Mouse (Mus musculus): ENCODE measurements around the gene Clock. TPM values are rescaled to one million over a fixed set of nuclear protein-coding genes. Genes with fewer than 3 reads are reported as not detected.

The Clock gene
- 10 to 100 TPM; 27.2 to 34.1 TPM for total RNA-seq (2021)

DNA sequence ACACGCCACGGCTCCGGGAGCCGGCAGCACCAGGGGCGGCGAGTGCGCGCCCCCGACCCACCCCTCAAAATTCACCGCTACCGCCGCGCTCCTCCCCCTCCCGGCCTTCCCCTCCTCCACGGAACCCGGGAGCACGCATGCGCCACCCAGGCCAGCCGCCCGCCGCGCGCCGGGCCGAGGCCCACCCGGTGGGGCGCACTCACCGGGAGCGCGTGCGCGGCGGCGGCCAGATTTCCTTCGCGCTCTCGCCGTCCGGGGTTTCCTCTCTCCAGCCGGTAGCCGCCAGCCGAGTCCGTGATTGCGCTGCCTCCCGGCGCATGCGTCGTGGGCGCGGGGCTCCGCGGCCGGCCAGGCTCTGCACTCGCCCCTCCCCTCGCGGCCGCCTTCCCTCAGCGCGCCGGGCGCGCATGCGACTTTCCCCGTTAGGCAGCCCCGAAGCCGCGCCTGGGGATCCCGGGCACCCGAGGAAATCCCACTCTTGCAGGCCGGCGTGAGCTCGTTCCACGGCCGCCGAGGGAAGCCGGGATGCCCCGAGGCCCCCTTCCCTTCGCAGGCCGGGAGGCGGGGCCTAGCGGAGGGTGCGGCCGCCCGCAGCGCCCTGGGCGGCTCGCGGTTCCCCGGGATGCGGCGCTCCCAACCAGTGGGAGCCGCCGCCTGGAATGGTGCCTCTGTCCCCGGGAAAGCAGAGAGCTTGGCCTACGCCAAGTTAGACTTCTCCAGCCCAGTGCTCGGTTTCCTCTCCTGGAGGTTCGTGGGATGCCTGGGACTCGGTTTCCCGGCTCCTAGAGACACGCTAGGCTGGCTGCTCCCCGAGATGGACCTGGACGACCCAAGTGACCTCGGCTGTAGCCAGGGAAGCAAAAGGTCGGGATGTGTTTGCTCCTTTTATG is at the start of gene Clock:
Gene Clock, minus strand, starts transcription at position 341 of the 890 bp plus-strand sequence.
- intact Hi-C loops (cut with DNase I), result loop anchor here (2.0 to 10.0 kb wide), 3 partner anchors 164 to 430 kb away; partner anchors contain the start of gene Srd5a3
- DNase-seq (ENCODE audit: low spot score), result peak; percentile 84

DNA sequence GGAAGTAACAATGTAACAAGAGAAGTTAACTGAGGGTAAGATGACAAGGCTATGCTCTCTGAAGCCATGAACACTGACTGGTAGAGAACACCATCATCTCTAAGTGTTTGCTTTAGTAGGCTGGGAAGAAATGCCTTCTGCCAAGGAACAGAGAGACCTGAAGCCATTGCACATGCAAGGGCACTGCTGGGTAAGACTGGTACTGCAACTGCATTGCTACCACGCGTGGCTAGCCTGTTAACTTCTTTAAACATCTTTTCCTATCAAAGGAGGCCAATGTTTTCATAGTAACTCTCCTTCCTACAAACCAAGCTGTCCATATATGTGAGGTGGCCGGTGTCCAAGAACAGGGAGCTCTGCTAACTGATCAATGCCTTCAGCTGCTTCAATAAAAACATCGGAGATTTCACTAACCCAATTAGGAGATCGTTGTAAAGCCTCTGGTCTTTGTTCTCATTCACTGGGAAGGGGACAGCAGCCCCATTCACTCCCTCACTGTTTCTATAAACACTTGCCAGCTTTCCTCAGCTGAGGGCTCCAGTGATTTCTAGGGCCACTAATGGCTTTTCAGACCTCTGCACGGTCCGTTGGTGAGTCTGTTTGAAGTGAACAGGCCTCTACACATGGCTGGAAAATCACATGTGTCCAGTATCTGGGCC is 47.5 kb upstream of the Clock start:
- DNase-seq (ENCODE audit: low spot score), result no peak
- intact Hi-C loops (cut with DNase I), result no loop called here

DNA sequence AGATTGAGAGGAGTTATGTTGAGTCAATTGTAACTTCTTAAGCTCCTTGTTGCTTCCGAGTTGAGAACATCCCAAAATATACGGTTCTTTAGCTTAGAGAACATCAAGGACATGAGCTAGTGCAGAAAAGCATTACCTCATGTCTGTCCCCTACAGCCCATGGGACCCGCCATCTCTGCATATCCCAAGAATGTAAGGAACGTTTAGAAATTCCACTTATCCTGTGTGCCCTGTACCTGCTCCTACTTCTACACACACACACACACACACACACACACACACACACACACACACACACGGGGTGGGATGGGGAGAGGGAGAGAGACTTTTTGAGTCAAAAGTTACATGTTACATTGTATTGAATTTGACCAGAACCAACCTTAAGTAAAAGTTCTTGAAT is 46.9 kb upstream of the Clock start:
- no peak for DNase-seq (ENCODE audit: low spot score)
- intact Hi-C loops (cut with DNase I), result no loop called here

DNA sequence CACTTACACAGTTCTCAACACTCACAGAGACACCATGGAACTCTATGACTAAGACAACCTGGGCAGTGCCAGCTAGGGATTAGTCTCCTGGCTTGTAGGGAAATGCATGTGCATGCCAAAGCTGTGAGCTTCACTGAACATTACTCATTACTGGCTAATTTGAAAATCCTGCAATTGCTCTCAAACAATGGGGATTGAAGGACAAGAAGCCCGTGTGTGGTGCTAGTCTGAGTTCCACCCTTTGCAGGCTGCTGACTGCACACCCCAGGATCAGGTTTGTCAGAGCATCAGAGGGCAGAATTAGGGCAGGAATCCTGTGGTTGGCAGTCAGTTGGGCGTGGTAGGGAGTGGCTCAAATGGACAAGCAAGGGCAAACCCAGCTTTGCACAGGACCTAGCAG is 41.5 kb upstream of the Clock start:
- DNase-seq (ENCODE audit: low spot score), result no peak
- intact Hi-C loops (cut with DNase I), result no loop called here

DNA sequence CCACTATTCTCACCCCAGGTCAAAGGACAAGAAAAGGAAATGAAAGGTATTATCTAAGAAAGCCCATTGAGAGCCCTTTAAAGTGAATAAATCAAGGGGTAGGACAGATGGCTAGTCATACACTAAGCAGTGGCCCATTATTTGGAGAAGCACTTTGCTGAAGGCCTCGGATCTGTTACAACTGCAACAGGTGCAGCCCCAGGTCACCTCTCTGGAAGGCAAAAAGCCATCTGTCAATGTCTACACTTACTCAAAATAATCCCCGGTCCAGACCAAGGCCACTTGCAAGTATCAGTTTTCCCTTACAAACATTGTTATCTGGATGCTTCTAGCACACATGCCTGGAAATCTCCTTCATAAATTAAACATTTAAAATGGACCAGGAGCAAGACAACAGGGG is 36.3 kb upstream of the Clock start:
- intact Hi-C loops (cut with DNase I), result no loop called here
- DNase-seq (ENCODE audit: low spot score), result no peak

DNA sequence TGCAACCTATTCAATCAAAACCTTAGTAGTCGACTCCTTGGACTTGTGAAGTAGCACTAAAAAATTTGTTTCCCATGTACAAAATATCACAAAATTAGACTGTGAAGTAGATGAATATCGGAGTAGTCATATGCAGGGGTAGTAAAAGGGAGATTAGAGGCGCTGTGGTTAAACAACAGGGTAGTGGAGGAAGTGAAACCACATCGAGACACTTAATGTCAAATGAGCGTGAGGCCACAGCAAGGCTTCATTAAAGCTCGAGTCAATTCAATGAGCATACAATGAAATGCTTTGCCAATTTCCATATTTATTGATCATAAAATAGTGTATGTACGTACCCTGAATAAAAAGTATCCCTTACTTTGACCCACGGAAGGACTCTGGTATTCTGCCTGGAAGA is 32.5 kb upstream of the Clock start:
- DNase-seq (ENCODE audit: low spot score), result no peak
- intact Hi-C loops (cut with DNase I), result no loop called here

DNA sequence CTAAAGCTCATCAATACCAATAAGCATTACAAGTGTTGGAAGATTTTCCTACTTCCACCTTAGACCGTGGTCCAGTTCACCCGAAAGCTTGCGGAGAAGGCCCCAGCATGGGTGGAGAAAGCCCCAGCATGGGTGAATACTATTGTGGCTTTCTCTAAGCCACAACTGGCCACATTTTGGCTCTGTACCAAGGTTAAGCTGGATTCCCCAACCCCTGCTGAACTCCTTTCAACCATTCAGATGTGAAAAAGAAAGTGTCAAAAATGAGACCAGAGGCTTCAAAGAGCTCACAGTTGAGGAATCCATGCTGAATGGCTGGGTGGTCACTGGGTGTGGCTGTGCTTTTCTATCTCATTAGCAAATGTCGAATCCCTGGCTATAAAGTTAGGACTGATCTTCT is 29.2 kb upstream of the Clock start:
- intact Hi-C loops (cut with DNase I), result no loop called here
- DNase-seq (ENCODE audit: low spot score), result no peak

DNA sequence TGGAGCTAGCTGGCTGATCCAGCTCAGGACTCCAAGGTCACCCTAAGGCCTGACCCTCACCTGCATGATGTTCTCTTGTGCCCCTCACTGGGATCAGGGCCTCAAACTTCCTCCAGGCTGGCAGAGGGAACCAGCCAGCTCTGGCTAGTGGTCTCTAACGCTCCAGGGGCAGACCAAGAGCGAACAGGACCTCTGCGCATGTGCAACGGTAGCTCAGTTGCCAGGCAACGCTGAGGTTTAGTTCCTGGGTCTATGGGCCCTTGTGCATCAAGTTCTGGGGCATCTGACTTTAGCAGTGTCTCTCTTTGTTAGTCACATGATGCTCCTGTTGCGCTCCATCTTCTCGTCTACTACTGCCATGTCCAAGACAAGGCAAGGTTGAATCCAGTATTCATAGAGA is 26.4 kb upstream of the Clock start, which contains the start of gene Pdcl2:
Gene Pdcl2, minus strand, starts transcription at position 204 of the 400 bp plus-strand sequence.
- intact Hi-C loops (cut with DNase I), result no loop called here
- DNase-seq (ENCODE audit: low spot score), result no peak

DNA sequence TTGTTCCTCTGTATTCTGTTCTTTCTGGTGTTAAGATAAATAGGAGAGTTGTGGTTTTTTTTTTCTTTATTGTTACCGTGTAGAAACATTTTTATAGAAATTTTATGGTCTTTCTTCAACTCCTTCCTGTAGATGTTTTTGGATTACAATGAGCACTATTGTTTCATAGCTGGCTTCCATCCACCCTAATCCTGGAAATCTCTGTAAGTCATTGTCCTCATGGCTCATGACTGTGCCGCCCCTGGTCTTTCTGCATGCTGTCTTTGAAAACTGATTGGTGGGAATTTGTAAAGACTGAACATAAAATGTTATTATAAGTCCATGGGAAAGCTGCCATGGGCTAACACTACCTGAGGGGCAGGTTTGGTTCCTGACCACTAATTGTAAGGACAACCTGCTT is 22.7 kb upstream of the Clock start:
- no peak for DNase-seq (ENCODE audit: low spot score)
- intact Hi-C loops (cut with DNase I), result no loop called here

DNA sequence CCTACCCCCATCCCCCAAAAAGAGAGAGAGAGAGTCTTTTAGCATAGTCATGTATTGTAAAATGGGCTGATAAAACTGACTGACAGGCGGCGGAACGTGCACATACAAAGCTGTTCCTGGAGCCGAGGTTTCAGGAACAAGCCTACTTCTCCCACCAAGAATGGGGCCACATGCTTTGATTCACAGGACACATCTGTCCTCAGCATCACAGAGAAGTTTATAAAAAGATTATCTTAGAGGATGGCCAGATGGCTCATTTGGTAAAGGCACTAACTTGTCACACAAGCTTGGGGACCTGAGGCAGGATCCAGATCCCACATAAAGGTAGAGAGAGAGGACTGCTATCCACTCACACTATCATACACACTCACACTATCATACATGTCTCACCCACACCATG is 20.5 kb upstream of the Clock start:
- intact Hi-C loops (cut with DNase I), result no loop called here
- no peak for DNase-seq (ENCODE audit: low spot score)

DNA sequence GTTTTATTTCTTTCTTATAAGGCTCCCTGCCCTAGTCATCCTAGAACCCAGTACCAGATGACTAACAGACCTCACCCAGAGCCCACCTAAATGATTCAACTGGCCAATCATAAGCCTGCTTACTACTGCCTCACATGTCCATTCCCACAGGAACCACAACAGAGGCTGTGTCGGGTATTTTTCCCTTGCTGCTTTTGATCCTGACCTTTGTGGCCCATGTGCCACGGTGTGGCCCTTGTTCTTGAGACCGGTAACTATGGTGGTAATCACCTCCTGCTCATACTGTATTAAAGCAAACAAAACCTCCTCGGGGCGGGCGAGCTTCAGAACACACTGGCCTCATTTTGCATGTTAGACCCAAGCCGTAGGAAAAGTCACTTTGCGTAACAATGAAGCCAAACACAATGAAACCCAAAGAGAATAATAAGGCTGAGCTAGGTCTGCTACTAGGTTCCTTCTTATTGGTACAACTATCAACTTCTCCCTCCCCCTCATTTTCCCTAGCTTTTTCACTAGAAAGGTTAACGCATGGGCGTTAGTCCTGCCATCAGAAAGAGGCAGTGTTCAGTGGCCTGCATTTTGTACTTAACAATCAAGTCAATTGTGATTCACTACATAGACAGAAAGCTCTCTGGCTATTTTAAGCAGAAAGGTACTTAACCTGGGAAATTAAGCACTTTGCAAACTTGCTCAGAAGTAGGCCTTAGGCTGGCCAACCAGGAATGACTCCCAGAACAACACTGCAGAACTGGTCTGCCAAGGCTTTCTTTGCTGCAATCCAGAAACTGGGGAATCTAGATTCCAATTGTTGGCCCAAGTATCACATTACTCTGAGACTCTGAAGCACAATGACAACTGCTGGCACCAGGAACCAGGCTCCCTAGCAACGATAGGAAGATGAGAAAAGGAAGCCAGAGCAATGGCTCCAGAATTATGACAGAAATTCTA is 16.9 kb upstream of the Clock start:
- intact Hi-C loops (cut with DNase I), result no loop called here
- no peak for DNase-seq (ENCODE audit: low spot score)

DNA sequence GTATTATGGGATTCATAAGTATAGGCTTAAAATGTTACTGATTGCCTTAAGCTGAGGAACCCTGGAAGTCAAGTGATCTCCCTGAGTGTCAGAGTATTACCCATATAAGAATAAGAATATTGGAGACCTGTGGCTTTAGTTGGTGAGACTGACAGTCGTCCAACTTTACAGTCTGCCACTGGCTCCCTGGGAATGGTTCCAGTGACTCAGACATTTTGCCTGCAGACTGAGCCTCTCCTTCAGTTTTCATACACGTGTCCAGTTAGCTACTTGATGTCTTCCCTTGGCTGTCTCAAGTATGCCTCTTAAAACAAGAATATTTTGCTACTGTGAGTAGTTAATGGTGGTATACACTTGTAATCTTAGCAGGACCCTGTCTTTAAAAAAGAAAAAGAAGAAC is 3.6 kb upstream of the Clock start:
- intact Hi-C loops (cut with DNase I), result loop anchor here (10.0 kb wide), 1 partner anchor 433 kb away; no protein-coding TSS in a partner anchor
- no peak for DNase-seq (ENCODE audit: low spot score)

DNA sequence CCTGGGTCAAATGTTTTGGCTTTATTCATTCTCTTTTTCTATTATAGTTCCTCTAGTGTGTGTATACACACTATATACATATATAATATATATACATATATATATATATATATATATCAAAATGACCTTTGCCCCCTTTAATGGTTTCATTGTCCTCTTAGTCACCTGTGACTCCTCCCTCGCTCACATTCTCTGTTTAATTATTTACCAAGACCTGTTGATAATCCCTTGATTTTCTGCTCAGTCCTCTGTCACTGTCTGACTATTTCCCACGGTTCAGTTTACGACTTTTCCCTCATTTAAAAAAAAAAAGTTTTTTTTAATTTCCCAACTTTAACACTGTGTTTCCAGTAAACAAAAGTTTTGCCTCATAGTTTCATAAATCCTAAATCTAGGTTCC is 1.7 kb upstream of the Clock start:
- no peak for DNase-seq (ENCODE audit: low spot score)
- intact Hi-C loops (cut with DNase I), result loop anchor here (10.0 kb wide), 1 partner anchor 431 kb away; no protein-coding TSS in a partner anchor

DNA sequence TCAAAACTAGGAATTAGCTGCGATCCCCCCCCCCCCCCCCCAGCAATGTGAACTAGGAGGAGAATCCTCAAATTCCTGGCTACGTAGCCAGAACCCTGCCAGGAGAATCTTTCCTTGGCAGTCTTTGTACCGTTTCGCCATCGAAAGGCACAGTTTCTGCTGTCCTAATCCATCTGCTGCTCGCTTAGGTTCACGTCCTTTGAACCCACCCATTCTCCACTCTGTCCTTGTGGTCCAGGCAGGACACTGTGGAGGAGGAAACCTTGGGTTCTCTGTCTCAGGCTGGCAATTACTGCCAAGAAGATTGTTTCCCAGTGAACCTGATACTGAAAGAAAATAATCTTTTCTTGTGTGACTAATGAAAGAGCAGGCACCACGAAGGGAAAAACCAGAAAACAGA is 1.0 kb upstream of the Clock start:
- DNase-seq (ENCODE audit: low spot score), result no peak
- intact Hi-C loops (cut with DNase I), result loop anchor here (2.0 to 10.0 kb wide), 2 partner anchors 165 to 431 kb away; partner anchors contain the start of gene Srd5a3

DNA sequence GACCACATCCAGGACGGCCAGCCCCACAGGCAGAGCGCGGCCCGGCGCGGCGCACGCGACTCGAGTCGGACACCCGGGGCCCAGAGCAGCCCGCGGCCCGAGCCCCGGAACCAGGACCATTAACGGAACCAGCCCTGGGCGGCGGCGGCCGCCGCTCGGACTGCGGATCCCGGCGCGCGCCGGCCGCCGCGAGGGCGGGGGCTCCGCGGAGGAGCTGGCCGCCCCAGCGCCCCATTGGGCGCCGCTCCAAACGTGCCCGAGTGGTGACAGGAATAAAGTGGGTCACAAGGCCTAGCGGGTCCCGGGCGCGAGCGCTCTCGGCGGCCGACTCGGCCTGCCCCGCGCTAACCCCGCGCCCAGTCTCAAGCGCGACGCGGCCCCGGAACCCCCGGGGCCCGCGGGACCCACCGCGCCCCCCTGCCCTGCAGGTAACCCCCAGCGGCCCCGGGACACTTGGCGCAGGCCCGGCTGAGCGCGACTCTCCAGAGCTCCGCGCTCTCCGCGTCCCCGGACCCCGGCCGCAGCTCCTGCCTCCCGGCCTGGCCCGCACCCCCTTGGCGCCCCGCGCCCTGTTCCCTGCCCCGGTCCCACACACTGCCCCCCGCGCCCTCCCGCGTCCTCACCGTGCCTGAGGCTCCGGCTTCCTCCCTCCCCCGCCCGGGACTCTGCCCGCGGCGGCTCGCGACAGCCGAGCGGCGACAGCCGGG is 694 bp downstream of the Clock start:
- DNase-seq (ENCODE audit: low spot score), result peak; percentile 66
- intact Hi-C loops (cut with DNase I), result loop anchor here (2.0 to 10.0 kb wide), 4 partner anchors 163 to 429 kb away; partner anchors contain the start of genes Cep135 and Srd5a3

DNA sequence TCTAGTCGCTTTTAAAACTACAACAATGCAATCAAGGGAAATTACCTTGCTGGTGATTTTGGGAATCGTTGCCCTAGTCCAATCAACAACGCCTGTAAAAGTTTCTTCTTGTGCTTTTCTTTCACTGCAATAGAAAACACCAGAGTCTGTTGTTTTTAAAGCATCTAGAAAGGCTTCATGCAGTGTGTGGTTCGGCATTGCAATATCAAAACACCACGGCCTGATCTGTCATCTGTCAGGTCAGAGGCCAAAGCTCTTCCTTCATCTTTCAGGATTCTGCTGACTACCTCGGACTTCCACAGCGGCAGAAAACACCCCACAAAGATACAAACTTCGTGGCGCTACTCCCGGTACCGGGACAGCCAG is 1.2 kb downstream of the Clock start:
- DNase-seq (ENCODE audit: low spot score), result no peak
- intact Hi-C loops (cut with DNase I), result loop anchor here (2.0 to 10.0 kb wide), 3 partner anchors 229 to 429 kb away; partner anchors contain the start of gene Cep135

DNA sequence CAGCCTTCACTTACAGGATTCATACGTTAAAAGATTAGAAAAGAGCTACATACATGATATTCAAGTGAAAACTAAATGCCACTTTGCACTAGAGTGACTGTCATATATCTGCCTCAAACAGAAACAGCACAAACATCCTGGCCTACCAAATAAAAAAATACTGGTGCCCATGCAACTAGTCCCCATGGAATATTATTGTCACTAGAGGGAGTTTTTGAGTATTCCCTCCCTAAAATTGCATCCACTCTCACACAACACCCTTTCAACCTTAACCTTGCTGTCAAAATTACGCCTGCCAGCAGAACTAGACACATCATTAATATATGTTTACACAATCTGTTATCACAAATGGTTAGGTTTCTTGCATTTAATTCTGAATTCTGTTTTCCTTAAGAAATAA is 2.6 kb downstream of the Clock start:
- intact Hi-C loops (cut with DNase I), result loop anchor here (2.0 to 10.0 kb wide), 3 partner anchors 230 to 427 kb away; partner anchors contain the start of gene Cep135
- DNase-seq (ENCODE audit: low spot score), result no peak

DNA sequence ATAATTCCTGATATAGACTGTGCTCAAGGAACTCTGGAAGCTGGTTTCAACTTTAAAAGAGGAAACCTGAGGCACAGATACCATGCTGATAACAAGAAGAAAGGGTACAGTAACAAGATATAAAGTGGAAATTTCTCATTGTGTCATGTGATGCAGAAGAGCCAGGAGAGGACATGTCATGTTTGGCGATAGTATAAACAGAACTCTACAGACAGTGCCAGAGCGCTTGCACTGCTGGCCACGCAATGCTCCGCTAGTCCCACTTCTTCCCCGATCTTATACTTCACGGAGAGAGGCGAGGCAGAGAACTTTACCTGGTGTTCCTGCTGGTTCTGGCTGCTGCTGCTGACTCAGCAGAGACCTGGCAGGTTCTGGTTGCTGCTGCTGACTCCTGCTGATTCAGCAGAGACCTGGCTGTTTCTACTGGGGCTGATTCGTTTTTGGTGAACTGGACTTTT is 15.3 kb downstream of the Clock start:
- intact Hi-C loops (cut with DNase I), result no loop called here
- DNase-seq (ENCODE audit: low spot score), result no peak

DNA sequence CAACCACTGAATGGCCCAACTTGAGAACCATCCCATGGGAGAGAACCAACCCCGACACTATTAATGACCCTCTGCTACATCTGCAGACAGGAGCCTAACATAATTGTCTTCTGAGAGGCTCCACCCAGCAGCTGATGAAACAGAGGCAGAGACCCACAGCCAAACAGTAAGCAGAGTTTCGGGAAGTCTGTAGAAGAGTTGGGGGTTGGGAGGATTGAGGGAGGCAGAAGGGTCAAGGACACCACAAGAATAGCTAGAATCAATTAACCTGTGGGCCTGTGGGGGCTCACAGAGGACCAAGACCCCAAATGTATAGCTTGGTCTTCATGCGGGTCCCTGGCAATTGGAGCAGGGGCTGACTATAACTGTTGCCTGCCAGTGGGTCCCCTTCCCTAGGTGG is 16.3 kb downstream of the Clock start:
- intact Hi-C loops (cut with DNase I), result no loop called here
- DNase-seq (ENCODE audit: low spot score), result no peak
